Mouse (Mus musculus) left cerebral cortex, adult 2 months (tissue): Measurements from ENCODE around the gene Cgref1. TPM values are rescaled to one million over a fixed set of nuclear protein-coding genes. Genes with fewer than 3 reads are reported as not detected.

ENCODE experiments used
- DNase-seq, 2 experiments: peaks; one replicate each; pipeline ENCODE4 v3.0.0; 2021 to 2022; ENCODE audit warnings: low spot score in 2 of 2, mixed read lengths in 1 of 2; ENCODE audit errors: extremely low spot score in 1 of 2
- H3K27ac ChIP-seq: fragments of 200-600 bp; 2 replicates; pipeline ENCODE4 v1.8.1; 2022
- H3K4me3 ChIP-seq: fragments of 200-600 bp; 2 replicates; pipeline ENCODE4 v1.8.1; 2022
- CTCF ChIP-seq: fragments of 200-600 bp; IDR thresholded peaks from 2 replicates; pipeline ENCODE4 v1.8.1; 2022; ENCODE audit warnings: antibody characterized with exemption, mild to moderate bottlenecking, moderate library complexity
- intact Hi-C: fragments of 180-260 bp; cut with DNase I; formaldehyde crosslinking; loops from one replicate; pipeline ENCODE4 v1.15.1; 2025
- total RNA-seq, 2 experiments: library from RNA; stranded (reverse); gene quantifications; 2 replicates each; pipeline ENCODE4 v1.2.3; 2021

Gene Cgref1
- total RNA-seq, 2 experiments from 2014 or later: 24.2 to 26.0 TPM

GRCm38 (mm10) chr5:30960814-30961213 is 15.4 kb upstream of the Cgref1 start:
- no peak for DNase-seq
- Histone ChIP-seq H3K27ac (peak overlapping the region; percentile 74), H3K4me3 (no peak overlapping the region; the same call in 1 of the 2 replicates)

GRCm38 (mm10) chr5:30959966-30960501 is 14.6 kb upstream of the Cgref1 start, which contains the start of gene Preb:
Preb (minus strand) TSS chr5:30960361.
- intact Hi-C loops: loop anchor here (2.0 kb wide), 1 partner anchor 89 kb away; the partner anchor contains the start of genes Atraid and Slc5a6

More at GRCm38 (mm10) chr5:30960814-30961213, 15.4 kb upstream of the Cgref1 start:
- intact Hi-C loops: loop anchor here (2.0 kb wide), 1 partner anchor 88 kb away; the partner anchor contains the start of genes Atraid and Slc5a6
- no peak for TF ChIP-seq CTCF

GRCm38 (mm10) chr5:30959198-30959854 is 13.9 kb upstream of the Cgref1 start:
- Histone ChIP-seq H3K4me3 (peak overlapping the region; percentile 97), H3K27ac (peak overlapping the region; percentile 93)
- TF ChIP-seq CTCF: no peak
- no peak for DNase-seq
- intact Hi-C loops: no loop called here

More at GRCm38 (mm10) chr5:30959966-30960501, 14.6 kb upstream of the Cgref1 start, which contains the start of gene Preb:
- Histone ChIP-seq H3K27ac (peak within 1 kb of the TSS; percentile 93), H3K4me3 (peak within 1 kb of the TSS; percentile 97)
- peak; percentile 99 to 100 for DNase-seq
- TF ChIP-seq CTCF: peak; percentile 14; the same call in 1 of the 2 replicates

- H3K4me3 ChIP-seq: no peak overlapping the region; the same call in 1 of the 2 replicates
- intact Hi-C loops: no loop called here
These were observed 12.5 kb upstream of the Cgref1 start for GRCm38 (mm10) chr5:30957891-30958290.

GRCm38 (mm10) chr5:30955751-30956150 is 10.4 kb upstream of the Cgref1 start:
- H3K4me3 ChIP-seq: no peak overlapping the region
- H3K27ac ChIP-seq: no peak overlapping the region
- no peak for DNase-seq
- intact Hi-C loops: no loop called here
- no peak for TF ChIP-seq CTCF

More at GRCm38 (mm10) chr5:30957891-30958290, 12.5 kb upstream of the Cgref1 start:
- TF ChIP-seq CTCF: no peak
- H3K27ac ChIP-seq: no peak overlapping the region
- DNase-seq: no peak

- H3K27ac ChIP-seq: no peak overlapping the region
- no peak for DNase-seq
- TF ChIP-seq CTCF: no peak
These were observed 9.2 kb upstream of the Cgref1 start for GRCm38 (mm10) chr5:30954556-30954955.

GRCm38 (mm10) chr5:30954065-30954464 is 8.7 kb upstream of the Cgref1 start:
- Histone ChIP-seq H3K4me3 (no peak overlapping the region), H3K27ac (no peak overlapping the region)
- DNase-seq: no peak
- no peak for TF ChIP-seq CTCF
- intact Hi-C loops: no loop called here

More at GRCm38 (mm10) chr5:30954556-30954955, 9.2 kb upstream of the Cgref1 start:
- intact Hi-C loops: no loop called here
- no peak overlapping the region for H3K4me3 ChIP-seq

- no peak overlapping the region for H3K4me3 ChIP-seq
- TF ChIP-seq CTCF: no peak
- intact Hi-C loops: no loop called here
- H3K27ac ChIP-seq: peak overlapping the region; percentile 19; the same call in 1 of the 2 replicates
- DNase-seq: no peak
These were observed 7.2 kb upstream of the Cgref1 start for GRCm38 (mm10) chr5:30952551-30952950.

- no peak for DNase-seq
- intact Hi-C loops: no loop called here
- Histone ChIP-seq H3K4me3 (no peak overlapping the region), H3K27ac (peak overlapping the region; percentile 19; the same call in 1 of the 2 replicates)
- no peak for TF ChIP-seq CTCF
These were observed 6.3 kb upstream of the Cgref1 start for GRCm38 (mm10) chr5:30951706-30952105.

GRCm38 (mm10) chr5:30950922-30951321 is 5.5 kb upstream of the Cgref1 start:
- peak overlapping the region; percentile 77 for H3K4me3 ChIP-seq
- intact Hi-C loops: no loop called here
- peak overlapping the region; percentile 3; the same call in 1 of the 2 replicates for H3K27ac ChIP-seq
- no peak for TF ChIP-seq CTCF
- no peak for DNase-seq

GRCm38 (mm10) chr5:30950451-30950850 is 5.1 kb upstream of the Cgref1 start:
- Histone ChIP-seq H3K4me3 (peak overlapping the region; percentile 77), H3K27ac (peak overlapping the region; percentile 88)
- no peak for DNase-seq
- no peak for TF ChIP-seq CTCF
- intact Hi-C loops: no loop called here

- peak; percentile 92 to 93 for DNase-seq
- no peak; the same call in 1 of the 2 replicates for TF ChIP-seq CTCF
- intact Hi-C loops: no loop called here
- peak overlapping the region; percentile 88 for H3K27ac ChIP-seq
- peak overlapping the region; percentile 77 for H3K4me3 ChIP-seq
These were observed 4.4 kb upstream of the Cgref1 start for GRCm38 (mm10) chr5:30949654-30950326.
